Mouse (Mus musculus): Measurements from ENCODE around the gene Atp1b1.

Gene Atp1b1

GRCm38 (mm10) chr1:164461726-164462125 lies 3.6 kb upstream of the Atp1b1 start:
- peak; percentile 72 for DNase-seq

DNA sequence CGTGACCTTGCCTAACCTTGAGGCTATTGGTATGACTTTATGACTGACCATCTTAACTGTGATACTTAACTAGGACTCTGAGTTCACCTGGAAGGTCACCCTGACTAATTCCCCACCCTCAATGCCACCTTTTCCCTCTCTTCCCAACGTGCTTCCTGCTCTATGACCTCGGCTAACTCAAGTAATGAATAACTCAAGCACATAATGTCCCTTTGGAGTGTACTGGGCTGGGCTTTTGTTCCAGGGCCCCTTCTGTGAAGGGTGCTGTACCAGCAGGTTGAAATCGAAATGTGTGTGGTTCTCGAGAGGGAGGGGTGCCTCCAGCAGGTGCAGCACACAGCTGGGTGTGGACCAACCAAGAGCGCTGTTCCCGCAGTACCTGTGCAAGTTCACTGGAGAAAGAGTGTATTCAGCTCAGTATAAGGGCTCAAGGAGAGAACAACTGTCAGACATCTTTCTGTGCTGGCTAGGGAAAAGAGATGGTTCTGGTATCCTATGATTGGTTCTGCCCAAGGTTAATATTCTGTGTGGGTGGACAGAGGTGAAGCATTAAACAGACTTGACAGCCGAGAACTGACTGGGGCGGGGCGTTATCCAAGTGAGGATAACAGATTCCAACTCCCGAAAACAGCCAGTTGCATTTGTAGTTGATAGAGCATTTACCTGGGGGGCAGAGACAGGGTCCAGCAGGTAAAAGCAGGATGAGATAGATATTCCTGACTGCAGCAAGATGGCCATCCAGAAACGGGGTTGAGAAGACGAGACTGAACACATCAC lies 3.0 kb upstream of the Atp1b1 start:
- no peak for DNase-seq

DNA sequence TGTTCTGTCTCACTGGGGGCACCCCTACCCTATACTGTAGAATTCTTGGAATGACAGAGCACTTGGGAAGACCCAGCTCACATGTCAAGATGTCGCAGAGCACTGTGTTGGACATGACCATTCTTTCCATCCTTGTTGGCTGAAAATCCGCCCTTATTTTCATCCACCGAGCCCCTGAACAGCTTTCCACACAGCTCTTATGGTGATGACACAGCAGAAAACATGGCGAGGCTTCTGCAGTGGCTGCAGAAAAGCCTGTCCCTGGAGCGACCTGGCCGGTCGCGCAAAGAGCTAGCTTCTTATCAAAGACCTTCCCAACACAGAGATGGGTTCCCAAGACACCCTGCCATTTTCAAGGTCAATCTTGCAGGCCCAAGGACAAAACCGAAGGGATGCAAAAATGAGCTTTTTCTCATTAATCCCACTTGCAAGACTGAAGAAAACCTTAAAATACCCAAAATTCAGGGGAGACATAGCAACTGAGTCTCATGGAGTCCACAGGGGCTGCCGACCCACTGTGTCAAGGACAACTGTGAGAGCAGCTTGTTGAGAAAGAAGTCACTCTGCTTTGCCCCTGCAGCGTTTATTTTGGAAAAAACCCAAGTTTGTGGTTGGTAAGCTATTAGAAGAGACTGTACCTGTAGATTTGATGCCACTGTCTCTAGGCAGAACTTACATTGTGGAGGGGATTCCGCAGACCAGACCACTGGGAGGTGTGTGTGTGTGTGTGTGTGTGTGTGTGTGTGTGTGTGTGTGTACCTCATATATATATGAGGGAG lies 1.2 kb upstream of the Atp1b1 start:
- DNase-seq = no peak

GRCm38 (mm10) chr1:164458621-164459051 lies 481 bp upstream of the Atp1b1 start:
- peak; percentile 59 for DNase-seq

GRCm38 (mm10) chr1:164457531-164458244 lies 467 bp downstream of the Atp1b1 start:
- DNase-seq = peak; percentile 82

GRCm38 (mm10) chr1:164456731-164457130 lies 1.4 kb downstream of the Atp1b1 start:
- DNase-seq = no peak

DNA sequence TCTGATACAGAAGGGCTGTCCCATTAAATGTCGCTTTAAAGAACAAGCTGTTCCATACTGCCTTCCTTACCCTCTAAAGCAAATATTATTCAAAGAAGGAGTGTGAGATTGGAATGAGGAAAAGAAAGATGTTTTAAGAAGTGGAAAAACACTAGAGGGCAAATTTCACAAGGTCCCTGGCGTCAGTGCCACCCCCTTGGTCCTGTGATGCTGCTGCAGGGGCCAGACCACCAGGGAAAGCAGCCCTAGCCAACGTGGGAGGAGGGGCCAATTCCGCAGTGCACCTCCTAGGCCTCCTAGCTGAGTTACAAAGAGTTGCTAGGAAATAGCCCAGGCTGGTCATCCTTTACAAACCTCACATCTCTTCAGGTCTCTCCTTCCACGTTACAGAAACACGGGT lies 2.1 kb downstream of the Atp1b1 start:
- no peak for DNase-seq

DNA sequence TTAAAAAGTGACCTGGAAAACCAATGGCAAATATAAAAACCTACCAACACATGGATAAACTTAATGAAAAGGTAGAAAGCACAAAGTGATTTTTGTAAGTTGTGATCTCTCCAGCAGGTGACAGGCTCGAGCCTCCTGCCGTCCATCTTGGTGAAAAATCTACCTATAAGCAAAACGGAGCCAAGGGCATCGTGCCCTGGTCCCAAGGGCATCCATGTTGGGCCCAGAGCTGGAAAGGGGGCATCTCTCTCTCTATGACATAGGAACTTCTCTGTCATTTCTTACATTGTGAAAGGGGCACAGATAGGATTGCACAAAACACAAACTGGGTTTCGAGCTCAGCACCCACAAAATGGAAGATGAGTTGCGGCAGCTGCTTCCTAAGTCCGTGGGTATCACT lies 2.5 kb downstream of the Atp1b1 start:
- DNase-seq = no peak

- peak; percentile 67 for DNase-seq
Observed at GRCm38 (mm10) chr1:164454747-164455400, 3.3 kb downstream of the Atp1b1 start.

DNA sequence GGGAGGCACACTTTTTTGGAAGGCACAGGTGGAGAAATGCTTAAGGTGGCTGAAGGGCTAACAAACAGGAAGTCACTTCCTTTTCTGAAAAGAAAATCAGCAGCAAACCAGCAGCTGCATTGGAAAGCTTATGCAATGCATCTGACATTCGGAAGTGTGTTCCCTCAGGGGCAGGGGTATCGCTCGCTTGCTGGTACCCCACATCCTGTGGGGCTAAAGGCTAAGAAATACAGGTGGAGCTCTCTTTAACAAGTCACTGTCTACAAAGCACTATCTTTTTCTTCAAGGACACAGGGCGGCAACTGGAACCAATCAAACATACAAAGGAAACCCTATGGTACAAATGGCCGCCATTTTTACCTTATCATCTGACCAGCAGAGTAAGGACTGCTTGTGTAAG lies 4.4 kb downstream of the Atp1b1 start:
- DNase-seq = no peak

GRCm38 (mm10) chr1:164453146-164453545 lies 5.0 kb downstream of the Atp1b1 start:
- no peak for DNase-seq

DNA sequence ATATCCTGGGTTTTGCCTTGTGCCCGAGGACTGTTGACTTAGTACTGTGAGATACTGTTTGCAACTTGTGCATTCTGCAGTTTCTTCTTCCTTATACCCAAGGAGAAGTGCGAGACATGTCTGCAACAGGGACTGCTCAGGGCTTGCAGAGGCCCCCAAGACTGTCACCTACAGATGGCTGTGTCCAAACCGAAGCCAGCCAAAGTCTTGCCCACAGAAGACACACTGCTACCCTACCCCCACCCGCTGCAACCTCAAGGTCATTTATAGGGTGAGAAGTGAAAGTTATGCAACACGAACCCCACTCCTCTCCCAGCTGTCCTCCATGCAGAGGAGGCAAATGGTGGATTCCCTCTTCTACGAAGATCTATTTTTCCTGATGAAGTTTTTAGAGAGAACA lies 5.6 kb downstream of the Atp1b1 start:
- DNase-seq = no peak

DNA sequence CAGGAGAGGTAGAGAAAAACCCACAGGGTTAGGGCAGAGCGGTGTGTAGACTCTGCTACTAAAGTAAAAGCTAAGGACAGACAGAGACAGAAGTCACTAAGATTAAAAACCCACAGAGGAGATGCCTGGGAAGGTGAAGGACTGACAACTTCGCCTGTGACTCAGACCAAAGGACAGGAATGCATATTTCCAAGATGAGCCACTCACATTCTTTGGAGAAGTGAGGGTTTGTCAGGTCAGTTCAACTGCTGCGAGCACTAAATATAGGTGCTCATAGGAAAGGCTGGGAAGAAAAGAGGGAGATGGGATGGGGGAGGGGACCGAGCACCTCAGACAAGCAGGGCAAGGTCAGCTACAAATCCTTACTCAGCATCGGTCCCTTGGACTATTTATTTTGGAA lies 6.8 kb downstream of the Atp1b1 start:
- no peak for DNase-seq

DNA sequence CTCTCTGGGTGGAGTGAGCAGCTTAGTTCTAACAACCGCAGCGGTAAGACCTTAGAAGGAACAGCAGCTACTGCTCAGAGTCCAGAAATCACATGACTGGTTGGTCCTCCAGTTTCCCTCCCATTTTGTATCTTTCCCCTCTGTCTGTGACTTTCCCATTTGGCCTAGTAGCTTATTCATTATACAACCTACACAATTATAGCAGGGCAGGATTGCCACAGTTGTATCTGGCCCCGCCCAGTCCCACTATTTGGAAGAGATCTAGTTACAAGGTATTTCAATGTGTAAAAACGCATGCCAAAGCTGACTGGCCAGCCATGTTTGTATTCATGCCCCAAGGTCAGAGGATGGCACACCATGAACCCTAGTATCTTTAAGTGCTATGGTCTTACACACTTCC lies 7.5 kb downstream of the Atp1b1 start:
- DNase-seq = no peak

DNA sequence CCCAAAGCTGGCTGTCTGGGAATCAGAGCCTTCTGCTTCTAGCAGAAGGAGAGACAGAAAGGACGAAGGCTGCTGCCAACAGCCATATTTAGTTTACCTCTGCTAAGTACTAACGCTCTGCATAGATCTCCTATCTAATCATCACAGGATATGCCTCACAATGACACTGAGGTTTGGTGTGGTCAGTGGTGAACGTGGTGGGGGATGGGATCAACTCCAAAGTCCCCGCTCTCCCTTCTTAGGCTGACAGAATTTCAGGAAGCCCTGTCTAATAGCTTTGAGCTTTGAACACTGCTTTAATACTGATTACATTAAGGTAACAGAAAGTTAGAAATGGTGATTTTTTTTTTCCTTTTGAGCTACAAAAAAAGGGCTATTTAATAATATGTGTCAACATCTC lies 7.9 kb downstream of the Atp1b1 start:
- DNase-seq = no peak

GRCm38 (mm10) chr1:164449626-164450025 lies 8.5 kb downstream of the Atp1b1 start:
- DNase-seq = no peak

DNA sequence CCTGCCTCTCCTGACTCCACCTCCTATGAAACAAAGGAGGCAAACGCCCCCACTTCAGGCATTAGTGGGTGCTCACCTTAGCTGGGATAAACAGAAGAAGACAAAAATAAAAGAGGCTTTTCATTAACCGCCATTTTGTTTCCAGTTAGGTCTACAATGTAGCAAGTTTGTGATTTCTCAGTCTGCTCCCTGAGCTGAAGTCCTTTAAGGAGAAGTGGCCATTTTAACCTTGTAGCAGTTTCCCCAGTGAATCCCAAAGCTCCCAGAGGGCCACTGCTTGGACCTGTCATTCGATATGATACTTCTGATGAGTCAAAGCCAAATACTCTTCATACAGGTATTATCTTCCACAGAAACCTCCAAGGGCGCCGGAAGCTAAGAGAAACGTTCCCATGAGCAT lies 10.6 kb downstream of the Atp1b1 start:
- no peak for DNase-seq

DNA sequence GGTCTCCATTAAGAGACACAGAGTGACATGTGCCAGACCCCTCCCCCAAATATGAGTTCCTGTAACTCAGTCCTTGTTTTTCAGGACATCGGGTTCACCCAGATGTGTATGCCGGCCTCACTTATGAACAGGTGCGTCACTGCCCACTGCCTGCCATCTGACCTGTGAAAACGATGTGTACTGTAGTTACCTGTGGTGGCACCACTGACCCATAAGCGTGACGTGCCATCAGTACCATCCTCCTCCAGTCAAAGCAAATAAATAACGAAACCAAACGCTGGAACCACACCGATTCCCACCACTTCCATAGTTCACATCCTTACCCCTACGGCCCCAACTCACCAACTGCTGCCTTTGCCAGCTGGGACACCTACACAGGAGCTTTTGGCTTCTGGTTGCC lies 11.6 kb downstream of the Atp1b1 start:
- no peak for DNase-seq

DNA sequence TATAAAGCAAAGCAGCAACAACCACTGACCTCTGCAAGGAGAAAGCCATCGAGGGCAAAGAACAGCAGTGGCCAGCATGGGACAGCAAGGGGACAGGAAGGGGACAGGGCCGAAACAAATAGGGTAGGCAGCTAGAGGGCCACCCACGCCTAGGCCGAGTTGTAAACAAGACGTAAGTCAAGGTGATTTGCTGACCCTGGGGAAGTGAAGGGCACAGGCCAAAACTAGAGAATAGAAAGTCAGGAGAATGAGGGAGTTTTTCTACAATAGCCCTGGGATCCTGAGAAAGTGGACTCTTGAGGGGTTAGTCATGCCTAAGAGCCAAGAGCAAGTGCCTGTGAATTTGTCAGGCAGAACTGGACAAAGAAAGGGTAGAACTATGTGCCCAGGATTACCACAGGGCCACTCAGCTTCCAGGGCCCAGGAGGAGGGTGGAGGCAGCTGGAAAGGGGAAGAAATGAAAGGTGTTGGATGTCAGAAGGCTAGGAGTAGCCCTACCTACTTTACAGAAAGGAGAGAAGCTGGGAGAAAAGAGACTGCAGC lies 12.5 kb downstream of the Atp1b1 start:
- no peak for DNase-seq

DNA sequence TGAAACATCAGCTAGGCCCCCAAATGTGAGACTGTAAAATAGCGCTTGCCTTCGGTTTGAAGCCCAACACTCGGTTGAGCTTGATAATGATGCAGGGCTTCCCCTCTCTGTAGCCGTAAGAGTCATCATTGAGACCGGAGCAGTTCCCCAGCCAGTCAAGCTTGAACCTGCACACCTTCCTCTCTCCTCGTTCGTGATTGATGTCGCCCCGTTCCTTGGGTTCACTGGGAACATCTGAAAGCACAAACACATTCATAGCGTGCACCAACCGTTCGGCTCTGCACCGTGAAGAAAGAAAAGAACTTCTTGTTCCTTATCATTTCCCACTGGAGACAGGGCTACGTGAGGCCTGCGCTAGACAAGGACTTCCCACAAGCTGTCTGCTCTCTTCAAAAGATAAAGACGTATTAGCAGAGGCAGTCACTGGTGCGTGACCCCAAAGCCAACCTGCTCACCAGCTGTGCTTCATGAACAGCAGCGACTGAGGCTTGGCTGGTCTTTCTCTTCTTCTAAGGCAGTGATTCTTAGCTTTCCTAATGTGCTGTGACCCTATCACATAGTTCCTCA lies 16.7 kb downstream of the Atp1b1 start:
- no peak for DNase-seq

DNA sequence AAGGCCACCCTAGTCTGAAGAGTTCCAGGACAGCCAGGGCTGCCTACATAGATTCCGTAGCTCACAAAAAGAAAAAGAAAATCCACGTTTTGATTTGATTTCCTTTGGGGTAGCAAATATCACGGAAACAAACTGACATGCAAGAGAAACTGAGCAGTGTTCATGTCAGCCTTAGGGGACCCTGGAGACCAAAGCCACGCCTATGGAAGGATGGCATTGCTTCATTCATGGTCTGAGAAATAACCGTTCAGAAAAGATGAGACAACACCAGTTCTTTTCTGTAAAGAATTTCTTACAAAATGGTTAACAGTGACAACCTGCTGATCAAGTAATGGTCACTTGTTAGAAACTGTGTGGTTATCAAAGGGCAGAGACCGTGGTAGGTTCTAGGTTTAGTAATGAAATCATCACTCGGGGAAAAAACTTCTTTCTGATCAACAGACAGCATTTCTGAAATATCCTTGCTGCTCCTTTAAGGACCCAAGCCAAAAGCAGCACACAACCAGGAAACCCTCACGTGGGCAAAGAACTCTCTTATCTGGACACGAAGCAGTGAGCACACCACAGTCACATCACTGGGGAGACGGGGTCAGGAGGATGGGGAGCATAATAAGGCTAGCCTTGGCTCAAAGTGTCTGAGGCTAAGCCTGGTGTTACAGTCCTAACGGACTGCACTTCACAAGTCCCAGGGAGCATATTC lies 17.3 kb downstream of the Atp1b1 start:
- DNase-seq = no peak

- DNase-seq = no peak
Observed at GRCm38 (mm10) chr1:164440230-164440629, 17.9 kb downstream of the Atp1b1 start.
